Mouse (Mus musculus) heart, embryonic 15.5 days (tissue): ENCODE measurements around the gene Col20a1. TPM values are rescaled to one million over a fixed set of nuclear protein-coding genes. Genes with fewer than 3 reads are reported as not detected.

Experiments used
- polyA plus RNA-seq: library from polyadenylated mRNA; unstranded; fragments of >200 nt; fragmentation: Nextera tagmentation; extraction: Ambion mirVana; gene quantifications from 2 replicates; pipeline ENCODE4 v1.2.1, GENCODE M21; 2015

Gene Col20a1
- polyA plus RNA-seq, 1 experiment from 2014 or later: 0.04 TPM

Other genes with a start within 250 kb of the Col20a1 start
- not detected in 2 replicates for gene Bhlhe23, start 209.6 kb upstream of the Col20a1 start, polyA plus RNA-seq
- gene Ythdf1, start 65.6 kb upstream of the Col20a1 start, polyA plus RNA-seq: 32.9 and 42.2 TPM in 2 replicates
- 0.11 TPM in 1 of 2 replicates, not detected in the other for gene Birc7, start 57.5 kb upstream of the Col20a1 start, polyA plus RNA-seq
- gene Nkain4, start 31.8 kb upstream of the Col20a1 start, polyA plus RNA-seq: 38.2 and 49.5 TPM in 2 replicates
- 71.8 and 92.4 TPM in 2 replicates for gene Arfgap1, start 19.3 kb upstream of the Col20a1 start, polyA plus RNA-seq
- gene Chrna4, start 57.0 kb downstream of the Col20a1 start, polyA plus RNA-seq: 0.28 and 0.75 TPM in 2 replicates
- 0.03 and 0.65 TPM in 2 replicates for gene Kcnq2, start 148.8 kb downstream of the Col20a1 start, polyA plus RNA-seq
- 12.1 and 13.2 TPM in 2 replicates for gene Eef1a2, start 170.5 kb downstream of the Col20a1 start, polyA plus RNA-seq
- gene Ppdpf, start 200.7 kb downstream of the Col20a1 start, polyA plus RNA-seq: 146 and 165 TPM in 2 replicates
- 0.05 TPM in 1 of 2 replicates, not detected in the other for gene Ptk6, start 216.3 kb downstream of the Col20a1 start, polyA plus RNA-seq
- gene Srms, start 226.7 kb downstream of the Col20a1 start, polyA plus RNA-seq: 0.09 and 0.10 TPM in 2 replicates
- gene Fndc11, start 233.5 kb downstream of the Col20a1 start, polyA plus RNA-seq: 0.10 TPM in 1 of 2 replicates, not detected in the other